Mouse (Mus musculus): Measurements from ENCODE around the gene R3hcc1l. TPM values are rescaled to one million over a fixed set of nuclear protein-coding genes. Genes with fewer than 3 reads are reported as not detected.

The R3hcc1l gene
- polyA plus RNA-seq, 1 experiment from 2014 or later: 16.0 TPM

- Histone ChIP-seq H3K4me1 (replicated peaks) (peaks cover 8% of the 10 kb centered on the region), H3K27me3 (replicated peaks) (peaks cover 27% of the 10 kb centered on the region; the same call in 1 of the 2 replicates), H3K4me2 (peak overlapping the region; percentile 48), H3K4me3 (no peak overlapping the region), H3K9me3 (replicated peaks) (no peaks in the 10 kb centered on the region), H3K9ac (no peak overlapping the region), H3K27ac (ENCODE audit: poor library complexity, severe bottlenecking) (no peak overlapping the region), H3K36me3 (no peaks in the 10 kb centered on the region)
- under 1% methylated on average over 8 of the region's 8 CpGs for WGBS
- no peak for ATAC-seq (ENCODE audit: insufficient number of reproducible peaks, low FRiP score)
Observed at GRCm38 (mm10) chr19:42631541-42631961, 113.0 kb downstream of the R3hcc1l start.

GRCm38 (mm10) chr19:42632301-42632700 is 113.7 kb downstream of the R3hcc1l start:
- peaks cover 27% of the 10 kb centered on the region; the same call in 1 of the 2 replicates for H3K27me3 ChIP-seq (replicated peaks)
- WGBS: 65% methylated on average over 4 of the region's 4 CpGs
- no peak overlapping the region for H3K4me2 ChIP-seq
- H3K9ac ChIP-seq: no peak overlapping the region
- peaks cover 8% of the 10 kb centered on the region for H3K4me1 ChIP-seq (replicated peaks)
- H3K36me3 ChIP-seq: no peaks in the 10 kb centered on the region
- no peak overlapping the region for H3K27ac ChIP-seq (ENCODE audit: poor library complexity, severe bottlenecking)
- no peak for ATAC-seq (ENCODE audit: insufficient number of reproducible peaks, low FRiP score)
- H3K9me3 ChIP-seq (replicated peaks): no peaks in the 10 kb centered on the region
- H3K4me3 ChIP-seq: no peak overlapping the region

- ATAC-seq (ENCODE audit: insufficient number of reproducible peaks, low FRiP score): no peak
- H3K9ac ChIP-seq: no peak overlapping the region
- H3K4me2 ChIP-seq: no peak overlapping the region
- H3K27me3 ChIP-seq (replicated peaks): peaks cover 27% of the 10 kb centered on the region; the same call in 1 of the 2 replicates
- no peak overlapping the region for H3K4me3 ChIP-seq
- H3K9me3 ChIP-seq (replicated peaks): no peaks in the 10 kb centered on the region
- H3K4me1 ChIP-seq (replicated peaks): peaks cover 8% of the 10 kb centered on the region
- H3K36me3 ChIP-seq: no peaks in the 10 kb centered on the region
- no peak overlapping the region for H3K27ac ChIP-seq (ENCODE audit: poor library complexity, severe bottlenecking)
- WGBS: 72% methylated on average over 2 of the region's 2 CpGs
Observed at GRCm38 (mm10) chr19:42633650-42634049, 115.1 kb downstream of the R3hcc1l start.

DNA sequence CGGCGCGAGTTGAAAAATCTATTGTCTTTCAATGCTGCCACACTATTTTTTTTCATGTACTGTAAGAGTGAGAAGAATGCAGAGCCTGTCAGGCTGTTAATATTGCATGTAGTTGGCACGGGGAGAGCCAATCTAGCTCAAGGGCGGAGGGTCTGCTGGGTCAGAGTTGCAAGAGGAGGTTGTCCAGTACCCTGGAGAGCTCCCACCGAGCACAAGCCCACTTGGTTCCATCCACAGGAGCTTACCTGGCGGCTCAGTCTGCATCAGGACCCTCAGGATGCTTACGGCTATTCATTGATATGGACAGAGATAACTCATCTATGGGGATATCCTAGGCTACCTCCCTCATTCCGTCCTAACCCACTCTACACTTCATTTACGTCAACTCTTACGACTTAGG is 118.1 kb downstream of the R3hcc1l start:
- no peak for ATAC-seq (ENCODE audit: insufficient number of reproducible peaks, low FRiP score)

GRCm38 (mm10) chr19:42638604-42639481 is 120.3 kb downstream of the R3hcc1l start:
- H3K27me3 ChIP-seq (replicated peaks): peaks cover 12% of the 10 kb centered on the region; the same call in 1 of the 2 replicates
- WGBS: 40% methylated on average over 8 of the region's 8 CpGs
- H3K4me1 ChIP-seq (replicated peaks): no peaks in the 10 kb centered on the region
- no peak overlapping the region for H3K27ac ChIP-seq (ENCODE audit: poor library complexity, severe bottlenecking)
- H3K4me2 ChIP-seq: no peak overlapping the region
- no peak for ATAC-seq (ENCODE audit: insufficient number of reproducible peaks, low FRiP score)
- no peak overlapping the region for H3K4me3 ChIP-seq
- H3K9ac ChIP-seq: no peak overlapping the region
- H3K36me3 ChIP-seq: no peaks in the 10 kb centered on the region
- H3K9me3 ChIP-seq (replicated peaks): no peaks in the 10 kb centered on the region

More for the DNA sequence above, 118.1 kb downstream of the R3hcc1l start:
- H3K9ac ChIP-seq: no peak overlapping the region
- H3K9me3 ChIP-seq (replicated peaks): no peaks in the 10 kb centered on the region
- H3K27me3 ChIP-seq (replicated peaks): peaks cover 27% of the 10 kb centered on the region; the same call in 1 of the 2 replicates
- peaks cover 4% of the 10 kb centered on the region for H3K4me1 ChIP-seq (replicated peaks)
- no peak overlapping the region for H3K27ac ChIP-seq (ENCODE audit: poor library complexity, severe bottlenecking)
- H3K36me3 ChIP-seq: no peaks in the 10 kb centered on the region
- 39% methylated on average over 11 of the region's 11 CpGs for WGBS
- H3K4me2 ChIP-seq: no peak overlapping the region
- H3K4me3 ChIP-seq: no peak overlapping the region

- Histone ChIP-seq H3K9ac (no peak overlapping the region), H3K4me3 (no peak overlapping the region), H3K27ac (ENCODE audit: poor library complexity, severe bottlenecking) (no peak overlapping the region), H3K4me1 (replicated peaks) (no peaks in the 10 kb centered on the region), H3K4me2 (no peak overlapping the region), H3K9me3 (replicated peaks) (no peaks in the 10 kb centered on the region), H3K36me3 (no peaks in the 10 kb centered on the region), H3K27me3 (replicated peaks) (peaks cover 8% of the 10 kb centered on the region; the same call in 1 of the 2 replicates)
- 55% methylated on average over 8 of the region's 8 CpGs for WGBS
- ATAC-seq (ENCODE audit: insufficient number of reproducible peaks, low FRiP score): no peak
Observed at GRCm38 (mm10) chr19:42639544-42639943, 121.0 kb downstream of the R3hcc1l start.

- ATAC-seq (ENCODE audit: insufficient number of reproducible peaks, low FRiP score): no peak
- H3K4me1 ChIP-seq (replicated peaks): no peaks in the 10 kb centered on the region
- H3K27me3 ChIP-seq (replicated peaks): 0 out of 2 replicates have a peak, but pooled peaks cover 2% of the 10 kb centered on the region
- H3K27ac ChIP-seq (ENCODE audit: poor library complexity, severe bottlenecking): no peak overlapping the region
- no peak overlapping the region for H3K9ac ChIP-seq
- H3K9me3 ChIP-seq (replicated peaks): no peaks in the 10 kb centered on the region
- H3K4me2 ChIP-seq: no peak overlapping the region
- H3K36me3 ChIP-seq: no peaks in the 10 kb centered on the region
- no peak overlapping the region for H3K4me3 ChIP-seq
- WGBS: 81% methylated on average over 9 of the region's 9 CpGs
Observed at GRCm38 (mm10) chr19:42640211-42640610, 121.7 kb downstream of the R3hcc1l start.

Other genes with a start within 250 kb of the R3hcc1l start
- 0.55 and 0.59 TPM in 2 replicates for gene Crtac1, start 87.0 kb upstream of the R3hcc1l start, polyA plus RNA-seq (2016; fragmentation: Nextera tagmentation; extraction: Ambion mirVana)
- gene Loxl4, start 94.1 kb downstream of the R3hcc1l start, polyA plus RNA-seq (2016; fragmentation: Nextera tagmentation; extraction: Ambion mirVana): 0.18 and 0.27 TPM in 2 replicates
- gene Pyroxd2, start 234.0 kb downstream of the R3hcc1l start, polyA plus RNA-seq (2016; fragmentation: Nextera tagmentation; extraction: Ambion mirVana): 4.3 and 4.4 TPM in 2 replicates

Measured in heart, embryonic 12.5 days (tissue).